Mouse (Mus musculus): ENCODE results near the gene Hivep3. TPM values are rescaled to one million over a fixed set of nuclear protein-coding genes. Genes with fewer than 3 reads are reported as not detected.

Hivep3 gene
- polyA plus RNA-seq, 1 experiment from 2014 or later, result 5.7 TPM

- Histone ChIP-seq H3K36me3 (ENCODE audit: control insufficient read depth, insufficient read depth, low read length) (no peaks in the 10 kb centered on the region), H3K4me1 (ENCODE audit: control insufficient read depth, insufficient read depth, low read length) (no peaks in the 10 kb centered on the region), H3K4me2 (ENCODE audit: low read depth) (no peak overlapping the region), H3K9me3 (ENCODE audit: control insufficient read depth, low read length) (no peaks in the 10 kb centered on the region), H3K9ac (ENCODE audit: low read length) (no peak overlapping the region), H3K4me3 (ENCODE audit: low read depth, low read length) (no peak overlapping the region), H3K27me3 (ENCODE audit: control insufficient read depth, insufficient read depth, low read length) (no peaks in the 10 kb centered on the region), H3K27ac (ENCODE audit: low read depth, low read length) (no peak overlapping the region)
- no peak for DNase-seq (ENCODE audit: low spot score)
- 95% methylated on average over 1 of the region's 1 CpGs for WGBS
- ATAC-seq (ENCODE audit: insufficient read depth, low FRiP score, low TSS enrichment), result no peak
Observed at GRCm38 (mm10) chr4:119996377-119996776, 262.8 kb downstream of the Hivep3 start.

GRCm38 (mm10) chr4:119997351-119997750 lies 263.8 kb downstream of the Hivep3 start:
- WGBS, result 93% methylated on average over 7 of the region's 7 CpGs
- Histone ChIP-seq H3K9ac (ENCODE audit: low read length) (no peak overlapping the region), H3K4me3 (ENCODE audit: low read depth, low read length) (no peak overlapping the region), H3K36me3 (ENCODE audit: control insufficient read depth, insufficient read depth, low read length) (no peaks in the 10 kb centered on the region), H3K4me2 (ENCODE audit: low read depth) (no peak overlapping the region), H3K27me3 (ENCODE audit: control insufficient read depth, insufficient read depth, low read length) (no peaks in the 10 kb centered on the region), H3K9me3 (ENCODE audit: control insufficient read depth, low read length) (no peaks in the 10 kb centered on the region), H3K4me1 (ENCODE audit: control insufficient read depth, insufficient read depth, low read length) (no peaks in the 10 kb centered on the region), H3K27ac (ENCODE audit: low read depth, low read length) (no peak overlapping the region)
- DNase-seq (ENCODE audit: low spot score) (no peak), ATAC-seq (ENCODE audit: insufficient read depth, low FRiP score, low TSS enrichment) (no peak)

- no peaks in the 10 kb centered on the region for H3K9me3 ChIP-seq (ENCODE audit: control insufficient read depth, low read length)
- DNase-seq (ENCODE audit: low spot score), result no peak
- no peaks in the 10 kb centered on the region for H3K4me1 ChIP-seq (ENCODE audit: control insufficient read depth, insufficient read depth, low read length)
- H3K9ac ChIP-seq (ENCODE audit: low read length), result no peak overlapping the region
- H3K4me2 ChIP-seq (ENCODE audit: low read depth), result no peak overlapping the region
- no peak overlapping the region for H3K4me3 ChIP-seq (ENCODE audit: low read depth, low read length)
- no peak overlapping the region for H3K27ac ChIP-seq (ENCODE audit: low read depth, low read length)
- H3K36me3 ChIP-seq (ENCODE audit: control insufficient read depth, insufficient read depth, low read length), result no peaks in the 10 kb centered on the region
- no peak for ATAC-seq (ENCODE audit: insufficient read depth, low FRiP score, low TSS enrichment)
- 65% methylated on average over 5 of the region's 5 CpGs for WGBS
- H3K27me3 ChIP-seq (ENCODE audit: control insufficient read depth, insufficient read depth, low read length), result no peaks in the 10 kb centered on the region
Observed at GRCm38 (mm10) chr4:119998911-119999310, 265.3 kb downstream of the Hivep3 start.

- no peak overlapping the region for H3K27ac ChIP-seq (ENCODE audit: low read depth, low read length)
- no peak for DNase-seq (ENCODE audit: low spot score)
- H3K4me3 ChIP-seq (ENCODE audit: low read depth, low read length), result no peak overlapping the region
- H3K4me1 ChIP-seq (ENCODE audit: control insufficient read depth, insufficient read depth, low read length), result no peaks in the 10 kb centered on the region
- H3K27me3 ChIP-seq (ENCODE audit: control insufficient read depth, insufficient read depth, low read length), result no peaks in the 10 kb centered on the region
- no peaks in the 10 kb centered on the region for H3K9me3 ChIP-seq (ENCODE audit: control insufficient read depth, low read length)
- no peak overlapping the region for H3K9ac ChIP-seq (ENCODE audit: low read length)
- WGBS, result 59% methylated on average over 7 of the region's 7 CpGs
- no peaks in the 10 kb centered on the region for H3K36me3 ChIP-seq (ENCODE audit: control insufficient read depth, insufficient read depth, low read length)
- H3K4me2 ChIP-seq (ENCODE audit: low read depth), result no peak overlapping the region
- ATAC-seq (ENCODE audit: insufficient read depth, low FRiP score, low TSS enrichment), result no peak
Observed at GRCm38 (mm10) chr4:120000881-120001280, 267.3 kb downstream of the Hivep3 start.

- ATAC-seq (ENCODE audit: insufficient read depth, low FRiP score, low TSS enrichment), result no peak
- no peak for DNase-seq (ENCODE audit: low spot score)
- WGBS, result 60% methylated on average over 3 of the region's 3 CpGs
- H3K36me3 ChIP-seq (ENCODE audit: control insufficient read depth, insufficient read depth, low read length), result no peaks in the 10 kb centered on the region
- no peak overlapping the region for H3K4me2 ChIP-seq (ENCODE audit: low read depth)
- no peak overlapping the region for H3K9ac ChIP-seq (ENCODE audit: low read length)
- no peak overlapping the region for H3K27ac ChIP-seq (ENCODE audit: low read depth, low read length)
- H3K9me3 ChIP-seq (ENCODE audit: control insufficient read depth, low read length), result no peaks in the 10 kb centered on the region
- no peaks in the 10 kb centered on the region for H3K27me3 ChIP-seq (ENCODE audit: control insufficient read depth, insufficient read depth, low read length)
- H3K4me3 ChIP-seq (ENCODE audit: low read depth, low read length), result no peak overlapping the region
- H3K4me1 ChIP-seq (ENCODE audit: control insufficient read depth, insufficient read depth, low read length), result no peaks in the 10 kb centered on the region
Observed at GRCm38 (mm10) chr4:120003006-120003405, 269.4 kb downstream of the Hivep3 start.

- H3K4me2 ChIP-seq (ENCODE audit: low read depth), result no peak overlapping the region
- H3K4me3 ChIP-seq (ENCODE audit: low read depth, low read length), result no peak overlapping the region
- H3K9me3 ChIP-seq (ENCODE audit: control insufficient read depth, low read length), result no peaks in the 10 kb centered on the region
- H3K9ac ChIP-seq (ENCODE audit: low read length), result no peak overlapping the region
- H3K36me3 ChIP-seq (ENCODE audit: control insufficient read depth, insufficient read depth, low read length), result no peaks in the 10 kb centered on the region
- ATAC-seq (ENCODE audit: insufficient read depth, low FRiP score, low TSS enrichment) (no peak), DNase-seq (ENCODE audit: low spot score) (no peak)
- no peaks in the 10 kb centered on the region for H3K27me3 ChIP-seq (ENCODE audit: control insufficient read depth, insufficient read depth, low read length)
- no peaks in the 10 kb centered on the region for H3K4me1 ChIP-seq (ENCODE audit: control insufficient read depth, insufficient read depth, low read length)
- 80% methylated on average over 6 of the region's 6 CpGs for WGBS
- no peak overlapping the region for H3K27ac ChIP-seq (ENCODE audit: low read depth, low read length)
Observed at GRCm38 (mm10) chr4:120006046-120006445, 272.5 kb downstream of the Hivep3 start.

GRCm38 (mm10) chr4:120007889-120008288 lies 274.3 kb downstream of the Hivep3 start:
- DNase-seq (ENCODE audit: low spot score), result no peak
- no peak overlapping the region for H3K9ac ChIP-seq (ENCODE audit: low read length)
- 79% methylated on average over 3 of the region's 3 CpGs for WGBS
- no peak overlapping the region for H3K4me2 ChIP-seq (ENCODE audit: low read depth)
- no peak for ATAC-seq (ENCODE audit: insufficient read depth, low FRiP score, low TSS enrichment)
- no peak overlapping the region for H3K27ac ChIP-seq (ENCODE audit: low read depth, low read length)
- no peak overlapping the region for H3K4me3 ChIP-seq (ENCODE audit: low read depth, low read length)
- H3K36me3 ChIP-seq (ENCODE audit: control insufficient read depth, insufficient read depth, low read length), result no peaks in the 10 kb centered on the region
- H3K27me3 ChIP-seq (ENCODE audit: control insufficient read depth, insufficient read depth, low read length), result no peaks in the 10 kb centered on the region
- no peaks in the 10 kb centered on the region for H3K4me1 ChIP-seq (ENCODE audit: control insufficient read depth, insufficient read depth, low read length)
- H3K9me3 ChIP-seq (ENCODE audit: control insufficient read depth, low read length), result no peaks in the 10 kb centered on the region

- Histone ChIP-seq H3K4me1 (ENCODE audit: control insufficient read depth, insufficient read depth, low read length) (no peaks in the 10 kb centered on the region), H3K27ac (ENCODE audit: low read depth, low read length) (no peak overlapping the region), H3K27me3 (ENCODE audit: control insufficient read depth, insufficient read depth, low read length) (no peaks in the 10 kb centered on the region), H3K4me3 (ENCODE audit: low read depth, low read length) (no peak overlapping the region), H3K36me3 (ENCODE audit: control insufficient read depth, insufficient read depth, low read length) (no peaks in the 10 kb centered on the region), H3K9ac (ENCODE audit: low read length) (no peak overlapping the region), H3K4me2 (ENCODE audit: low read depth) (no peak overlapping the region), H3K9me3 (ENCODE audit: control insufficient read depth, low read length) (no peaks in the 10 kb centered on the region)
- DNase-seq (ENCODE audit: low spot score) (no peak), ATAC-seq (ENCODE audit: insufficient read depth, low FRiP score, low TSS enrichment) (no peak)
- 71% methylated on average over 2 of the region's 2 CpGs for WGBS
Observed at GRCm38 (mm10) chr4:120009151-120009550, 275.6 kb downstream of the Hivep3 start.

GRCm38 (mm10) chr4:120011788-120012187 lies 278.2 kb downstream of the Hivep3 start:
- DNase-seq (ENCODE audit: low spot score) (no peak), ATAC-seq (ENCODE audit: insufficient read depth, low FRiP score, low TSS enrichment) (no peak)
- Histone ChIP-seq H3K27ac (ENCODE audit: low read depth, low read length) (no peak overlapping the region), H3K27me3 (ENCODE audit: control insufficient read depth, insufficient read depth, low read length) (no peaks in the 10 kb centered on the region), H3K9ac (ENCODE audit: low read length) (no peak overlapping the region), H3K4me3 (ENCODE audit: low read depth, low read length) (no peak overlapping the region), H3K9me3 (ENCODE audit: control insufficient read depth, low read length) (no peaks in the 10 kb centered on the region), H3K4me1 (ENCODE audit: control insufficient read depth, insufficient read depth, low read length) (no peaks in the 10 kb centered on the region), H3K4me2 (ENCODE audit: low read depth) (no peak overlapping the region), H3K36me3 (ENCODE audit: control insufficient read depth, insufficient read depth, low read length) (no peaks in the 10 kb centered on the region)
- WGBS, result 70% methylated on average over 10 of the region's 10 CpGs
